Mouse (Mus musculus) kidney, embryonic 15.5 days (tissue): ENCODE results near the gene Tenm1. TPM values are rescaled to one million over a fixed set of nuclear protein-coding genes. Genes with fewer than 3 reads are reported as not detected.

Source experiments
- ATAC-seq: fragments of 200-750 bp; cut with Nextera tagmentation; replicated peaks from 2 replicates; pipeline ENCODE4 v1.8.0; 2017; ENCODE audit warnings: moderate TSS enrichment; ENCODE audit not compliant: low FRiP score
- H3K27ac ChIP-seq: fragments of 300-500 bp; sonication (generic); 2 replicates; pipeline ENCODE4 v1.5.1; 2015; ENCODE audit warnings: mild to moderate bottlenecking, inconsistent platforms
- H3K27me3 ChIP-seq: fragments of 300-500 bp; sonication (generic); 2 replicates; pipeline ENCODE4 v1.6.1; 2015; ENCODE audit warnings: inconsistent platforms
- H3K36me3 ChIP-seq: fragments of 300-500 bp; sonication (generic); 2 replicates; pipeline ENCODE4 v1.6.1; 2015; ENCODE audit warnings: inconsistent platforms
- H3K4me1 ChIP-seq: fragments of 300-500 bp; sonication (generic); 2 replicates; pipeline ENCODE4 v1.6.1; 2015; ENCODE audit warnings: inconsistent platforms
- H3K4me2 ChIP-seq: fragments of 300-500 bp; sonication (generic); 2 replicates; pipeline ENCODE4 v1.6.1; 2015; ENCODE audit warnings: moderate library complexity, mild to moderate bottlenecking, inconsistent platforms
- H3K4me3 ChIP-seq: fragments of 300-500 bp; sonication (generic); replicated peaks from 2 replicates; pipeline ENCODE4 v1.5.1; 2015; ENCODE audit warnings: mild to moderate bottlenecking, inconsistent platforms
- H3K9ac ChIP-seq: fragments of 300-500 bp; sonication (generic); 2 replicates; pipeline ENCODE4 v1.6.1; 2015; ENCODE audit warnings: mild to moderate bottlenecking, inconsistent platforms
- H3K9me3 ChIP-seq: fragments of 300-500 bp; sonication (generic); replicated peaks from 2 replicates; pipeline ENCODE4 v1.6.1; 2016; ENCODE audit warnings: inconsistent platforms
- WGBS: fragments of 180-500 bp; shearing (Covaris S2); methylation state at CpG from one replicate; pipeline ENCODE4 v1.1.7; 2015; ENCODE audit warnings: mixed read lengths; 5-methylcytosine and 5-hydroxymethylcytosine counted together
- polyA plus RNA-seq: library from polyadenylated mRNA; unstranded; fragments of >200 nt; fragmentation: Nextera tagmentation; extraction: Ambion mirVana; gene quantifications from 2 replicates; pipeline ENCODE4 v1.2.1, GENCODE M21; 2015

The Tenm1 gene
- polyA plus RNA-seq, 1 experiment from 2014 or later, result 0.74 TPM

- Histone ChIP-seq H3K27ac (no peak overlapping the region), H3K9ac (no peak overlapping the region), H3K4me2 (no peak overlapping the region), H3K4me3 (no peak overlapping the region), H3K36me3 (no peaks in the 10 kb centered on the region), H3K27me3 (no peaks in the 10 kb centered on the region), H3K4me1 (no peaks in the 10 kb centered on the region), H3K9me3 (no peaks in the 10 kb centered on the region)
- 87% methylated on average over 3 of the region's 3 CpGs for WGBS
- no peak for ATAC-seq
These were observed 710.7 kb downstream of the Tenm1 start for GRCm38 (mm10) chrX:42718078-42718785.

DNA sequence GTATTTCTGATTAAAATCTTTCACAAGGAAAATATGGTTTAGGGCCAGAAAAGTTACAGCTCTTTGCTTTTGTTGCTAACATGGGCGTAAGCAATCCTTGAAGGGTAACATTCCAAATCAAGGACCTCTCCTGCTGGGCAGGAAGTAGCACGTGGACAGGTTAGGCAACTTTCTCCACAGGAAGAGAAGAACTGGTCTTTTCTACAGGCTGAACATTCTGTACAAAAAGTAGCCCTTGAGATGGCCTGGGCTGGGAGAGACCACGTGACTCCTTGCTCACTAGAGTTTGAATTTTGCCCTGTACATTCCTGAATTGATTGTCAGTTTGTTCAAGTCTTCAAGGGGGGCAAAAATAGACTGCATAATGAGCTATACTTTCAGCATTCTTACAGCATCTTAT is 728.6 kb downstream of the Tenm1 start:
- Histone ChIP-seq H3K9me3 (no peaks in the 10 kb centered on the region), H3K9ac (no peak overlapping the region), H3K36me3 (no peaks in the 10 kb centered on the region), H3K4me2 (no peak overlapping the region), H3K27ac (no peak overlapping the region), H3K4me1 (no peaks in the 10 kb centered on the region), H3K27me3 (no peaks in the 10 kb centered on the region), H3K4me3 (no peak overlapping the region)
- 47% methylated on average over 3 of the region's 3 CpGs for WGBS
- no peak for ATAC-seq

- Histone ChIP-seq H3K9ac (no peak overlapping the region), H3K4me1 (no peaks in the 10 kb centered on the region), H3K4me3 (no peak overlapping the region), H3K9me3 (no peaks in the 10 kb centered on the region), H3K4me2 (no peak overlapping the region), H3K27ac (no peak overlapping the region), H3K36me3 (no peaks in the 10 kb centered on the region), H3K27me3 (no peaks in the 10 kb centered on the region)
- WGBS, result 71% methylated on average over 3 of the region's 3 CpGs
- no peak for ATAC-seq
These were observed 781.8 kb downstream of the Tenm1 start for GRCm38 (mm10) chrX:42647131-42647530.

DNA sequence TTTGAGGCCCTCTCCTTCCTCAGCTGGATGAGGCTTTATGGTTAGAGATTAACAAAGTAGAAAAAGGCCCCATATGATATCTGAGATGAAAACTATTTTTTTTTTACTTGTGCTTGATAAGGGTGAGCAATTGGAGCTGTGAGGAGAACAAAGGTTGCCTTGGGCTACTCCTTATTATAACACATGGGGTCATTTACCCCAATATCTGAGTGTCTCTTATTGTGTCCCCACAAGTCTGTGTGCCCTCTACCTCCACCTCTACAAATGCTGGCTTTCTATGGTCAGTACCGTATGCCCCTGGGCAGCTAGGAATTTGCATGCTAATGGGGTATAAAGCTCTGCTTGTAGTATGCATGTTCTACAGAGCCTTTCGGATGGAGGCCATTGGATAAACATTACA is 848.4 kb downstream of the Tenm1 start:
- Histone ChIP-seq H3K27ac (no peak overlapping the region), H3K4me3 (no peak overlapping the region), H3K4me2 (no peak overlapping the region), H3K9me3 (no peaks in the 10 kb centered on the region), H3K9ac (no peak overlapping the region), H3K36me3 (no peaks in the 10 kb centered on the region), H3K4me1 (0 out of 2 replicates have a peak, but pooled peaks cover 5% of the 10 kb centered on the region), H3K27me3 (no peaks in the 10 kb centered on the region)
- WGBS, result 62% methylated on average over 2 of the region's 2 CpGs
- no peak for ATAC-seq

- H3K4me1 ChIP-seq, result no peaks in the 10 kb centered on the region
- ATAC-seq, result no peak
- H3K27ac ChIP-seq, result no peak overlapping the region
- no peak overlapping the region for H3K4me3 ChIP-seq
- no peaks in the 10 kb centered on the region for H3K36me3 ChIP-seq
- no peaks in the 10 kb centered on the region for H3K9me3 ChIP-seq
- no peak overlapping the region for H3K9ac ChIP-seq
- H3K27me3 ChIP-seq, result no peaks in the 10 kb centered on the region
- whole genome bisulfite sequencing, result 71% methylated on average over 4 of the region's 4 CpGs
- H3K4me2 ChIP-seq, result no peak overlapping the region
These were observed 870.2 kb downstream of the Tenm1 start for GRCm38 (mm10) chrX:42558683-42559082.

DNA sequence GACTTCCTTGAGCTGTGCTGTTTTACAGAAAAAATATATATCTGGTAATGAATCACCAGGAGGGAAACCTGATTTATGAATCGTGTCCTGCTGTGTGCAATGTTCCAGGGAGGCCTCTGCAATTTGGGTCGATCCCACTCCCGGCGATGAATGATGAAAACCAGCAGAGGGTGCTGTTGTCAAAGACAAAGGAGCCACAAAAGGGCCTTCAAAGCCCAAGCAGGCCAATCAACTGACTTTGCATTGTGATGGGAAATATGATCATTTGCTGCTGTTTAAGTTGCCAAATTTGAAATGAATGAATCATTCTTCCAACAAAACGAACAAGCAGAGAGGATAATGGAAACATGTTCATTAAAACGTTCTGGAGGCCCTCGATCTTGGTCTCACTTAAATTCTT is 871.6 kb downstream of the Tenm1 start:
- H3K4me3 ChIP-seq, result no peak overlapping the region
- ATAC-seq, result peak; percentile 49
- no peaks in the 10 kb centered on the region for H3K27me3 ChIP-seq
- H3K4me1 ChIP-seq, result no peaks in the 10 kb centered on the region
- H3K9ac ChIP-seq, result no peak overlapping the region
- H3K9me3 ChIP-seq, result no peaks in the 10 kb centered on the region
- no peak overlapping the region for H3K4me2 ChIP-seq
- H3K27ac ChIP-seq, result no peak overlapping the region
- 25% methylated on average over 7 of the region's 7 CpGs for WGBS
- H3K36me3 ChIP-seq, result no peaks in the 10 kb centered on the region

- Histone ChIP-seq H3K9ac (no peak overlapping the region), H3K4me1 (no peaks in the 10 kb centered on the region), H3K27ac (no peak overlapping the region), H3K9me3 (no peaks in the 10 kb centered on the region), H3K36me3 (no peaks in the 10 kb centered on the region), H3K4me2 (no peak overlapping the region), H3K4me3 (no peak overlapping the region), H3K27me3 (no peaks in the 10 kb centered on the region)
- ATAC-seq, result no peak
- 77% methylated on average over 4 of the region's 4 CpGs for WGBS
These were observed 880.4 kb downstream of the Tenm1 start for GRCm38 (mm10) chrX:42548513-42548912.

GRCm38 (mm10) chrX:42545076-42545475 is 883.9 kb downstream of the Tenm1 start:
- Histone ChIP-seq H3K9ac (no peak overlapping the region), H3K4me2 (no peak overlapping the region), H3K27me3 (no peaks in the 10 kb centered on the region), H3K4me3 (no peak overlapping the region), H3K9me3 (no peaks in the 10 kb centered on the region), H3K4me1 (no peaks in the 10 kb centered on the region), H3K27ac (no peak overlapping the region), H3K36me3 (no peaks in the 10 kb centered on the region)
- no peak for ATAC-seq
- WGBS, result 92% methylated on average over 1 of the region's 1 CpGs

DNA sequence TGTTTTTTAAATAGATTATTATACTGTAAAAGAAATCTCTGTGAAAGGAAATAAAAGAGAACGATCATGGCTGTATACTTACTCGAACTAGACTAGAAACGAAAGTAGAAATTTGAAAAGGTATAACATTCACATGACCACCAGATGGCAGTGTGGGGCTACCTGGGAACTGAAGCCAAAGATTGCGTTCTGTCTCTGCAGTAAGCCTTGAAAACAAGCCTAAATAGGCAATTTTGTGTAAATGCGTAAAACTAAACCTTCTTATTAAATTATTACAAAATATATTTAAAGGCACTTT is 888.2 kb downstream of the Tenm1 start:
- 34% methylated on average over 5 of the region's 5 CpGs for WGBS
- H3K27ac ChIP-seq, result no peak overlapping the region
- peak overlapping the region; percentile 23; the same call in 1 of the 2 replicates for H3K4me3 ChIP-seq
- no peaks in the 10 kb centered on the region for H3K27me3 ChIP-seq
- no peak overlapping the region for H3K9ac ChIP-seq
- H3K36me3 ChIP-seq, result no peaks in the 10 kb centered on the region
- no peaks in the 10 kb centered on the region for H3K9me3 ChIP-seq
- no peaks in the 10 kb centered on the region for H3K4me1 ChIP-seq
- ATAC-seq, result no peak
- peak overlapping the region; percentile 44 for H3K4me2 ChIP-seq

DNA sequence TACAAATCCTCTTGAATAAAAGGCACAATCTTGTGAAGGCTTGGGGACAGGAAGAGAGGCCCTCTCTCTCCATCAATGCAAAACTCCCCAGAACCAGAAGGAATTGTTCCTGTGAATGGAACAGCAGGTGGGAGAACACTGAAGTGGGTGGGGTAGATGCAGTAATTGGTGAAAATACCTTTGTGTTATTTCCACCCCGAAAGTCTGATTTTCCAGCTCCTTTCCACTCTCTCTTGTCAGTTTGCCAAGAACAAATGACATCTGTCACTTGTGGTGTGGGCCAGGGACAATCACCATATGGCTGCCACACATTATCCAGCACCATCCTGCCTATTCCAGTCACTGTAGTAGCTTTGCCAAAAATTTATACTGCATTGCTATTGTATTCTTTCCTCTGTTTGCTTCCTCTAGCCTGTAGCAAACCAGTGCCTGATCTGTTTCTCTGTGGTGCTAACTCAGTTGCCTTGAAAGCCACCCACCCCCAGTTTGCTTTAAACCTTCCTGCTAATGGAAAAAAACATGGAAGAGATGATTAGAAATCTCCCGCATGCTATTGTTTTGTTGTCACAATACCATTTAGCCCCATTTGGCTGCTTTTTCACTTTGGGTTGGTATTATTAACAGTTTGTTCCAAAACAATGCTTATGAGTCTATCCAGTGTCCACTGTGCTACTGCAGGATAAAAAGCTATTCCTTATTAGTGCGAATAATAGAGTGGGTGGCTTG is 888.7 kb downstream of the Tenm1 start:
- H3K27me3 ChIP-seq, result no peaks in the 10 kb centered on the region
- 47% methylated on average over 3 of the region's 3 CpGs for WGBS
- H3K36me3 ChIP-seq, result no peaks in the 10 kb centered on the region
- H3K4me2 ChIP-seq, result peak overlapping the region; percentile 44
- ATAC-seq, result no peak
- no peak overlapping the region for H3K9ac ChIP-seq
- peak overlapping the region; percentile 23; the same call in 1 of the 2 replicates for H3K4me3 ChIP-seq
- no peak overlapping the region for H3K27ac ChIP-seq
- H3K9me3 ChIP-seq, result no peaks in the 10 kb centered on the region
- H3K4me1 ChIP-seq, result no peaks in the 10 kb centered on the region

- no peak for ATAC-seq
- Histone ChIP-seq H3K27ac (no peak overlapping the region), H3K36me3 (no peaks in the 10 kb centered on the region), H3K4me2 (no peak overlapping the region), H3K9ac (no peak overlapping the region), H3K4me1 (no peaks in the 10 kb centered on the region), H3K9me3 (no peaks in the 10 kb centered on the region), H3K4me3 (no peak overlapping the region), H3K27me3 (no peaks in the 10 kb centered on the region)
- WGBS, result 81% methylated on average over 4 of the region's 4 CpGs
These were observed 898.2 kb downstream of the Tenm1 start for GRCm38 (mm10) chrX:42530703-42531102.

DNA sequence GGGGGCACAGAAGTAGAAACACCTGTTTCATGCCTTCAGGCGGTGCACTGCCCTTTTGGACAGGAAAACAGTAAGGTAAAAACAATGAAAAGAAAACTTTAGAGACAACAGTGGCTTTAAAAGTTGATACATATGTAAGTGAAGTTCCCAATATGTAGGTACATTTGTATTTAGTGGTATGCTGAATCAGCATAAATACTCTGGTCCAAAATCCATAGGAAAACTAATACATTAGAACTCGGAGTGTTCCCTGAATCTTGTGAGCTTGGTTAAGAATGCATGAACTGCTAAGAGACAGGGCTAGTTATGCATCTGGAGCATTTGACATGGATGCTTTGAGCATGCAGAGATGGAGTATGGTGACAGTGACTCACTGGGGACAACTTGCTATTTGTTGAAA is 906.1 kb downstream of the Tenm1 start:
- no peaks in the 10 kb centered on the region for H3K9me3 ChIP-seq
- no peaks in the 10 kb centered on the region for H3K36me3 ChIP-seq
- no peak overlapping the region for H3K27ac ChIP-seq
- 80% methylated on average over 2 of the region's 2 CpGs for WGBS
- no peaks in the 10 kb centered on the region for H3K4me1 ChIP-seq
- H3K27me3 ChIP-seq, result no peaks in the 10 kb centered on the region
- no peak overlapping the region for H3K9ac ChIP-seq
- no peak overlapping the region for H3K4me3 ChIP-seq
- no peak for ATAC-seq
- no peak overlapping the region for H3K4me2 ChIP-seq

DNA sequence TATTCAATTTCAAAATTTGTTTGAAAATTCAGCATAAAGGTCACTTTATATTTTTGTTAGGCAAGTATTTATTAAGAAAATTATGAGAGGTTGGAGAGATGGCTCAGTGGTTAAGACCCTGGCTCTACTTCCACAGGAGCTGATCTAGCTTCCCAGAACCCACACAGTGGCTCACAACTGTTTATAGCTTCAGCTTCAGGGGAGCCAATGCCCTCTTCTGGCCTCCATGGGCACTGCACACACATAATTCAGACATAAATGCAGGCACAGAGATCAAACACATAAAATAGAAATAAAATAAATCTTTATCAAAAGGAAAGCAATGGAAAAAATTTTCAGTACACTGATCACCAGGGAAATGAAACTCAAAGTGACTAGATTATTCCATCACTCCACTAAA is 916.4 kb downstream of the Tenm1 start:
- no peak overlapping the region for H3K4me2 ChIP-seq

More for the DNA sequence above, 916.4 kb downstream of the Tenm1 start:
- no peak for ATAC-seq
- Histone ChIP-seq H3K4me3 (no peak overlapping the region), H3K27ac (no peak overlapping the region), H3K27me3 (no peaks in the 10 kb centered on the region), H3K9me3 (no peaks in the 10 kb centered on the region), H3K4me1 (no peaks in the 10 kb centered on the region), H3K9ac (no peak overlapping the region), H3K36me3 (no peaks in the 10 kb centered on the region)
